Mouse (Mus musculus) adrenal gland, postnatal 4 days (tissue): Measurements from ENCODE around the gene Arr3. TPM values are rescaled to one million over a fixed set of nuclear protein-coding genes. Genes with fewer than 3 reads are reported as not detected.

Experiments
- DNase-seq, 2 experiments: peaks; one replicate each; pipeline ENCODE4 v3.0.0; 2021 to 2022; ENCODE audit warnings: low spot score in 2 of 2, mixed read lengths in 2 of 2
- long read RNA-seq, 2 experiments: library from polyadenylated mRNA; stranded (forward); transcript quantifications; one replicate each; pipeline ENCODE4 v2.0.0; 2021
- total RNA-seq, 2 experiments: library from RNA; stranded (reverse); gene quantifications; 2 replicates each; pipeline ENCODE4 v1.2.3; 2021

Gene Arr3
- total RNA-seq, result not detected
- long read RNA-seq, experiment 1, result 0 reads
- long read RNA-seq, experiment 2, result 0 reads

GRCm38 (mm10) chrX:100605314-100605713 is at the start of gene Arr3:
Arr3 (plus strand) TSS chrX:100605497.
- DNase-seq, result no peak

GRCm38 (mm10) chrX:100556026-100556425 is 49.3 kb upstream of the Arr3 start:
- no peak for DNase-seq

GRCm38 (mm10) chrX:100565696-100566095 is 39.6 kb upstream of the Arr3 start:
- no peak for DNase-seq

GRCm38 (mm10) chrX:100571951-100572350 is 33.3 kb upstream of the Arr3 start, which contains the start of gene Awat1:
Awat1 (plus strand) TSS chrX:100572251.
- DNase-seq, result no peak

- no peak for DNase-seq
Observed at GRCm38 (mm10) chrX:100594791-100595190, 10.5 kb upstream of the Arr3 start, which contains the start of gene P2ry4. P2ry4 (minus strand) TSS chrX:100594869.

GRCm38 (mm10) chrX:100597439-100597838 is 7.9 kb upstream of the Arr3 start:
- DNase-seq, result no peak

GRCm38 (mm10) chrX:100599755-100600154 is 5.5 kb upstream of the Arr3 start:
- DNase-seq, result no peak

- DNase-seq, result no peak
Observed at GRCm38 (mm10) chrX:100618488-100618887, 13.2 kb downstream of the Arr3 start.

- DNase-seq, result no peak
Observed at GRCm38 (mm10) chrX:100621366-100621765, 16.1 kb downstream of the Arr3 start.

- DNase-seq, result no peak
Observed at GRCm38 (mm10) chrX:100624242-100624641, 18.9 kb downstream of the Arr3 start.

GRCm38 (mm10) chrX:100625146-100625545 is 19.8 kb downstream of the Arr3 start:
- no peak for DNase-seq

- DNase-seq, result no peak
Observed at GRCm38 (mm10) chrX:100625546-100625801, 20.2 kb downstream of the Arr3 start, which contains the start of gene Kif4. Kif4 (plus strand) TSS chrX:100625737.

GRCm38 (mm10) chrX:100625802-100626793 is 20.8 kb downstream of the Arr3 start, which contains the start of gene Pdzd11:
Pdzd11 (minus strand) TSS chrX:100626568.
- peak; percentile 42 to 75 for DNase-seq

GRCm38 (mm10) chrX:100629076-100629475 is 23.8 kb downstream of the Arr3 start:
- no peak for DNase-seq

- DNase-seq, result no peak
Observed at GRCm38 (mm10) chrX:100638477-100638876, 33.2 kb downstream of the Arr3 start.

- DNase-seq, result no peak
Observed at GRCm38 (mm10) chrX:100652848-100653247, 47.6 kb downstream of the Arr3 start.

- DNase-seq, result no peak
Observed at GRCm38 (mm10) chrX:100664825-100665224, 59.5 kb downstream of the Arr3 start.

Other genes starting within 250 kb of the Arr3 start
- gene Otud6a, start 176.5 kb upstream of the Arr3 start, total RNA-seq, result not detected
- gene Awat2, start 162.8 kb upstream of the Arr3 start, total RNA-seq, result 1 to 10 TPM in 1 of 2 experiments, under 1 TPM in 1; 0.73 to 1.0 TPM
- gene Igbp1, start 111.2 kb upstream of the Arr3 start, total RNA-seq, result 10 to 100 TPM; 78.7 to 83.4 TPM
- gene Dgat2l6, start 80.7 kb upstream of the Arr3 start, total RNA-seq, result not detected
- gene Awat1, start 33.2 kb upstream of the Arr3 start, total RNA-seq, result not detected
- gene P2ry4, start 10.6 kb upstream of the Arr3 start, total RNA-seq, result under 1 TPM in 1 of 2 experiments, not detected in 1; 0.23 TPM
- gene Kif4, start 20.2 kb downstream of the Arr3 start, total RNA-seq, result 10 to 100 TPM; 13.2 to 16.4 TPM
- gene Pdzd11, start 21.1 kb downstream of the Arr3 start, total RNA-seq, result 10 to 100 TPM; 35.7 to 41.8 TPM
- gene Gdpd2, start 124.4 kb downstream of the Arr3 start, total RNA-seq, result 1 to 10 TPM; 2.8 to 3.1 TPM
- gene Dlg3, start 162.2 kb downstream of the Arr3 start, total RNA-seq, result 10 to 100 TPM; 33.8 to 35.1 TPM